Mouse (Mus musculus) heart, postnatal 0 days (tissue): ENCODE measurements around the gene Tmem248.
A peak's percentile ranks its signal among the peaks of the same experiment; 100 is the strongest.

Experiments
- CTCF ChIP-seq: IDR thresholded peaks from 2 replicates; pipeline ENCODE4 v1.5.1; 2016; ENCODE audit warnings: antibody characterized with exemption, control low read depth, low read depth
- EP300 ChIP-seq: IDR thresholded peaks from 2 replicates; pipeline ENCODE4 v1.6.1; 2016; ENCODE audit warnings: antibody characterized with exemption, low read depth

- TF ChIP-seq CTCF (no peak), EP300 (peak; percentile 77)
Measured at GRCm38 (mm10) chr5:130255017-130255720, 38.3 kb downstream of the Tmem248 start, which contains the start of the genes Sbds and Tyw1.
